Mouse (Mus musculus): ENCODE measurements at regions not wholly inside any gene's neighbourhood (a gene's known extent, or its start where the extent isn't known, plus 50 kb on each side); places are given as distances from the start of the nearest gene placed in this dataset.
A peak's percentile ranks its signal among the peaks of the same experiment; 100 is the strongest.

DNA sequence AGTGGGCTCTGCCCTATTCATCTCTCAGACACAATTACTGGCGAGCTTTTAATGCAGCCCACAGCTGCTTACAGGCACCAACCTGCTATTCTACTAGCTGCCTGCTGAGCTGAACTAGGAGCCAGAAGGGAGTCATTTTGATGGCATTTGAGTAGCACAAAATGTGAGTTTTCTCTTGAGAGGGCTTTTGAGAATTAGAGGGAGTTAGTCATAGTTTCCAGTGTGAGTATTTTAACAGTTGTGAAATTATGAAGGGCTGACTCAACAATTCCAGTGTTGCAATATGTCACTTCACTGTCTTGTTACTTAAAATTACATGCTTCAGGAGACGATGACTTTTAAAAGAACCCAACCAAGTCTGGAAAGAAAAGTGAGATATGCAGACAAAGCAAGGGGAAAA lies 54.4 kb upstream of the Ly86 start:
- intact Hi-C loops (cut with DNase I): no loop called here
- TF ChIP-seq CTCF (IDR thresholded peaks at IDR 0.05): no peak
- DNase-seq: no peak
- Histone ChIP-seq H3K4me3 (no peak overlapping the region), H3K27ac (0 out of 2 replicates have a peak overlapping the region, but pooled peaks have one; percentile 2)

GRCm38 (mm10) chr13:37288993-37289392 lies 56.0 kb upstream of the Ly86 start:
- intact Hi-C loops (cut with DNase I): no loop called here
- TF ChIP-seq CTCF (IDR thresholded peaks at IDR 0.05): no peak
- DNase-seq: no peak
- Histone ChIP-seq H3K27ac (no peak overlapping the region), H3K4me3 (no peak overlapping the region)

- Histone ChIP-seq H3K4me3 (no peak overlapping the region), H3K27ac (no peak overlapping the region)
- intact Hi-C loops (cut with DNase I): no loop called here
- TF ChIP-seq CTCF (IDR thresholded peaks at IDR 0.05): no peak
- DNase-seq: no peak
Observed at GRCm38 (mm10) chr13:37282515-37282914, 62.5 kb upstream of the Ly86 start.

DNA sequence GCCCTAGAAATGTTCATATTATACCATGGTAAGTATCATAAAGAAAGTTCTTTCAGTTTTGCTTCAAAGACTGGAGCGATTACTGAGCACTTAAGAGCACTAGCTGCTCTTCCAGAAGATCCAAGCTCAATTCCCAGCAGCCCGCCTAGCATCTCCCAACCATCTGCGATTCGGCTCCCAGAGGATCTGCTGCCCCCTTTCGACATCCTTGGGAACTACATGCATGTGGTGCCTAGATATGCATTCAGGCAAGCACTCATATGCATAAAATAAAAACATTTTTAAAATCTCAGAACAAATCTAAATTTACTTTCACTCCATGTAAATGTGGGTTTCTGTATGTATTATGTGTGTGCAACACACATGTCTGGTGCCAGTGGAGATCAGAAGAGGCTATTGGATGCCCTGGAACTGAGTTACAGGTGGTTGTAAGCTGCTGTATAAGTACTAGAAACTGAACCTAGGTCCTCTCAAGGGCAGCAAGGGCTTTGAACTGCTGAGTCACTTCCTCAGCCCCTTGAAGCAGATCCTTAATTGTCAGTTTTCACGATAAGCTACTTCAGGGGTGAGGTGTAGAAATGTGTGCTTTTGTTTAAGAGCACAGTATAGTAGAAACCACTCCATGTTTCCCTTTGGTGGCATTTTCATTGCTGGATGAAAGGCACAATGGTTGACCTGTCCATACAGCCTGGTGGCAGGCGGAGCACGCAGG lies 65.8 kb upstream of the Ly86 start:
- intact Hi-C loops (cut with DNase I): no loop called here
- H3K27ac ChIP-seq: no peak overlapping the region
- TF ChIP-seq CTCF (IDR thresholded peaks at IDR 0.05): peak; percentile 6; the same call in 1 of the 2 replicates
- no peak overlapping the region for H3K4me3 ChIP-seq
- DNase-seq: no peak

DNA sequence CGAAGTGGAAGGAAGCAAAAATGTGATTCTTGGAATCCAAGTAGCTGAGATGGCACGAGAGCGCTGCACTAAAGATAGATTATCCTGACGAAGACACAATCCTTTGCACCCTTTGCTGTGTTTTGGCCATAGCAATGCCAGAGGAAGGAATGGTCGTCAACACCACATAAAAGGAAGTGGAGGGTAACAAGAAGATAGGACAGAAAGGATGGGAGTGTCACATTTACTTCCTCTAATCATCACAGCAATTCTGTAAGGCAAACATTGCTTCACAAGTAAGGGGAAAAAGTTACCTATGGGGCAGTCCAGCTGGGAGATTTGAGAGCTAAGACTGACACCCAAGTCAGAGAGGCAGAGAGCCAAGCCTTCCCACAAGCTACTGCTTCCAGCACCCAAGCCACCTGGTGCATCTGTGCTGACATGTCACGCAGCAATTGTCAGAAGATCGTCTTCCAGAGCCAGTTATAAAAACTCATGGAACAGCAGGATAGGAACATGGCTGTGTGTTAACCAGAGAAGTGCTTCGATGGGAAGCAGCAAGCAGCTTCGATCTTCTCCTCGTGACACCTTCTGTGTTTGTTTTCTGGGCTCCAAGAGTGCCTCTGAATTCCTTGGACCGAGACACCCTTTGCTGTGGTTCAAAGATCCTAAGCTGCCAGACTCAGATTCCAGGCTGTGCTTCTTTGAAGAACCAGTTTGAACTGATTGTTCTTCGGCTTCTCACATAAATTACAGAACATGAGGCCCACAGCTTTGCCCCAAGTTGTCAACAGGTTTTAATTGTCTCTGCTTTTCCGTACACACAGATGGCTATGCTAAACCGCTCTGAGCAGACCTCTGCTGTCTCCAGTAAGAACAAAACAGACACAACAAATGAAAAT lies 95.2 kb upstream of the Ly86 start:
- no peak for TF ChIP-seq CTCF (IDR thresholded peaks at IDR 0.05)
- Histone ChIP-seq H3K4me3 (no peak overlapping the region), H3K27ac (peak overlapping the region; percentile 43; the same call in 1 of the 2 replicates)
- intact Hi-C loops (cut with DNase I): no loop called here
- peak; percentile 29 for DNase-seq

DNA sequence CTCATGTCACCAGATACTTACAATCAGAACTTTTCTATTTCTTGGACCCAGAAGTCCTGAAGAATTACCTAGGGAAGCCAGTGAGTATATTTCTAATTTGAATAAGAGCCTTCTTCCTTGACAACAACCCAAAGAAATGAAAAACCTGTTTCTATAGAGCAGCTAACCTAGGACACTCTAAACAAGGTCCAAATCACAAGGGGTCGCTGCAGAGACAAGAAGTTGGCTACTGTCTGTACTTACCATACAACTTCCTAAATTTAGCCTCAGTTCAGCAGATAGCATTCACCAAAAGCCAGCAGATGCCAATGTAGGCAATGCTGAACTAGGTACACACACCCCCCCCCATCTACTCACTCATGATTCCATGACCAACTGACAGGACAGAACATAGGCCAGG lies 96.3 kb upstream of the Ly86 start:
- intact Hi-C loops (cut with DNase I): no loop called here
- DNase-seq: no peak
- no peak overlapping the region for H3K27ac ChIP-seq
- H3K4me3 ChIP-seq: no peak overlapping the region
- no peak for TF ChIP-seq CTCF (IDR thresholded peaks at IDR 0.05)

DNA sequence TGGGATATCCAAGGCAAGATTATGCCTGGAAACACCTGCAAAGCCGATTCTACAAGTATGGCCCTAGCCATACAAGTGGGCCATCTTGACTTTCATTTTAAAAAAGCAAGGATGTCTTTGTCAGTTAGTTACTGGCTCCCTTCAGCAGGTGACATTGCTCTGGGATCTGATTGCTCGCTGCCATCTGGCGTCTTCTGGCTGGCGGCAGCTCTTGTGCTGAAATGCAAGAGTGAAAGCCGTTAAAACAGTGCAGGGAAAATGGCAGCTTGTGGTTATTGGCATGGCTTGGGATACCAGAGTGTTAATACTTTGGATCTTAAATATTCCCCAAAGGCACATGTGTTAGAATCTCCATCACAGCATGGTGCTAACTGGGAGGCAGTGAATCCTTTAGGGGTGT lies 105.0 kb upstream of the Ly86 start:
- intact Hi-C loops (cut with DNase I): no loop called here
- no peak for DNase-seq
- Histone ChIP-seq H3K4me3 (no peak overlapping the region), H3K27ac (no peak overlapping the region)
- no peak for TF ChIP-seq CTCF (IDR thresholded peaks at IDR 0.05)

GRCm38 (mm10) chr13:37237285-37237684 lies 107.7 kb upstream of the Ly86 start:
- no peak for DNase-seq
- intact Hi-C loops (cut with DNase I): no loop called here

GRCm38 (mm10) chr13:37225834-37226233 lies 119.2 kb upstream of the Ly86 start:
- no peak for DNase-seq
- Histone ChIP-seq H3K4me3 (no peak overlapping the region), H3K27ac (no peak overlapping the region)
- TF ChIP-seq CTCF (IDR thresholded peaks at IDR 0.05): no peak
- intact Hi-C loops (cut with DNase I): no loop called here

More at GRCm38 (mm10) chr13:37237285-37237684, 107.7 kb upstream of the Ly86 start:
- no peak for TF ChIP-seq CTCF (IDR thresholded peaks at IDR 0.05)
- Histone ChIP-seq H3K4me3 (no peak overlapping the region), H3K27ac (no peak overlapping the region)

DNA sequence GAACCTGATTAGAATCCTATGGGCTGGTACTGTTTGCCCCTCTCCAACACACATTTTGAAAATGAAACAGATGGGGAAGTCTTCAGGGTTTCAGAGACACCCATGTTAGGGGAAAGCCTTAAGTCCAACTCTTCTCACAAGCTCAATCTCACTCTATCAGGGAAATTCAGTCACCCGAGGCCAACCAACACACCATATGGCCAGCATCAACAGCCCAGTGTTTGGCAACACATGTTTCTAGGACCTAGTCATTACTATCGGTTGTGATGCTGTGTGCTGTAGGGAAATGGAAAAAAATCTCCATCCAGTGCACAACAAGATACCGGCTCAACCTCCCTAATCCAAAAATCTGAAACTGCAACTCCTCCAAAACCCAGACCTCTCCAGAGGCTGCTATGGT lies 124.6 kb upstream of the Ly86 start:
- DNase-seq: no peak
- Histone ChIP-seq H3K4me3 (no peak overlapping the region), H3K27ac (no peak overlapping the region)
- intact Hi-C loops (cut with DNase I): no loop called here
- no peak for TF ChIP-seq CTCF (IDR thresholded peaks at IDR 0.05)

GRCm38 (mm10) chr13:37218596-37218995 lies 126.4 kb upstream of the Ly86 start:
- no peak overlapping the region for H3K4me3 ChIP-seq
- TF ChIP-seq CTCF (IDR thresholded peaks at IDR 0.05): no peak
- intact Hi-C loops (cut with DNase I): no loop called here
- DNase-seq: peak; percentile 16
- no peak overlapping the region for H3K27ac ChIP-seq

DNA sequence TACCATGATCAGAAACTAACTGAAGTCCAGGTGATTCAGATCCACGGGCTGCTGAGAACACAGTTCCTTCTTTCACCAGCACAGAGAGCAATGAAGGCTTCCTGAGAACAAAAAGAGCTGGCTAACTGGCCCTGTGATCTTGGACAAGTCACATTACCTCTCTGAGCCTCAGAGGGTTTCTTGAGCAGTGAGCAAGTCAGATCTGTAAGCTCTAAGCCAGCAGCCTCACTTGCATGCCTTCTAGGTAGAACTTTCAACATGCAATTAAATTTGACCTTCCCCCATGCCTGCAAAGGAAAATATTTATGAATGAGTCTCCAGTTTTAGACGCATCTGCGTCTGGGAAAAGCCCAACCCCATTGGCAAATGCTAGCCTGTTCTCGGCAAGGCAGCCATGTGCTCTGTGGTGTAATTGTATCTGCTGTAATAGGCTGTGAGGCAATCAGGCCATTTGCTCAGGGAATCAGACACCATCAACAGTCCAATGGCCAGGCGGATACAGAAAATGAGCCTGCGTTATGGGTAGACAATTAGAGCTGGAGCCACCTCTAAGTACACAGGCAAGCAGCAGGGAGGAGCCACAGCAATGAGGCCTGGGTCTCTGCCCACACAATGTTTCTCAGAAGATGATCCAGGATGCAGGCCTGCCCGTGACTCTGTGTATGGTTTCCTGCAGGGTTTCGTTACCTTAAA lies 130.3 kb upstream of the Ly86 start:
- no peak for TF ChIP-seq CTCF (IDR thresholded peaks at IDR 0.05)
- Histone ChIP-seq H3K4me3 (no peak overlapping the region), H3K27ac (no peak overlapping the region; the same call in 1 of the 2 replicates)
- intact Hi-C loops (cut with DNase I): no loop called here
- peak; percentile 73 for DNase-seq

DNA sequence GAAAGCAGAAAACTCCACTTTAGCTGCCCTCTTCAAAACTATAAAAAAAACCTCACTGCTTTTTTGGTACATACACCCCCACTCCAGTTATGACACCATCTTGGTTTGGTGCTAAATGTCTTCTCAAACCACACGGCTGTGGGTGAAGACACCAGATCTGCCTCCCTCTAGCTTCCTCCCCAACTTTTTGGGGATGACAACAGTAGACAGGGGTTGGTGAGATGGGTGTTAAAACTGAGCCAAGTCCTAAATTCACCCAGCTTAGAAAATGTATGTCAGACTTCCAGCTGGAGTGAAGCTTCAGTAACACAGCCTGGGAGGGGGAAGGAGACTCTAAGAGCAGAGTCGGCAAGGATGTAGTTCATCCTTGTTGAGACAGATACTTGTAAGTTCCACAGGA lies 147.1 kb upstream of the F13a1 start:
- TF ChIP-seq CTCF (IDR thresholded peaks at IDR 0.05): no peak
- intact Hi-C loops (cut with DNase I): no loop called here
- H3K27ac ChIP-seq: no peak overlapping the region
- H3K4me3 ChIP-seq: no peak overlapping the region
- no peak for DNase-seq
